ENCODE assay signal across 8 mouse cellular contexts in genomic region chr17:46253452-46254084, GRCm38 (mm10). TPM values are rescaled to one million over a fixed set of nuclear protein-coding genes. Genes with fewer than 3 reads are reported as not detected.
DNase-seq lines count a peak whose midpoint lies in the region; ATAC-seq lines count a peak whose summit lies in the region.

Lrrc73 (plus strand) TSS chr17:46253531.

- H3K36me3 ChIP-seq in intestine, embryonic 15.5 days, result peaks cover 39% of the 10 kb centered on the region

- peaks cover 18% of the 10 kb centered on the region for H3K27me3 ChIP-seq in intestine, embryonic 15.5 days (replicated peaks)

- ATAC-seq in intestine, embryonic 15.5 days, result peak; percentile 90

- H3K27ac ChIP-seq in intestine, embryonic 15.5 days, result no peak within 1 kb of the TSS

- peak within 1 kb of the TSS; percentile 55 for H3K9ac ChIP-seq in intestine, embryonic 15.5 days

- 2% methylated on average over 47 of the region's 48 CpGs for WGBS in intestine, embryonic 15.5 days

- DNase-seq in adrenal gland, adult 2 months, result peak; percentile 96
- peak; percentile 95 for DNase-seq in embryo, embryonic 11 days
- DNase-seq in gastrocnemius, postnatal 25 days, result peak; percentile 89
- DNase-seq in left cerebral cortex, postnatal 25 days (ENCODE audit: low spot score in 2 of 2), result peak; percentile 94 to 97
- peak; percentile 91 for DNase-seq in mesoderm, embryonic 11.5 days (ENCODE audit: low read depth, low spot score)
- DNase-seq in right cerebral cortex, postnatal 25 days, result peak; percentile 95
- DNase-seq in urinary bladder, postnatal 36 days (ENCODE audit: low spot score in 2 of 2), result peak; percentile 85 to 90

- H3K4me3 ChIP-seq in intestine, embryonic 15.5 days (replicated peaks), result peak within 1 kb of the TSS; percentile 64

- H3K4me1 ChIP-seq in intestine, embryonic 15.5 days (replicated peaks), result peaks cover 21% of the 10 kb centered on the region

- H3K4me2 ChIP-seq in intestine, embryonic 15.5 days (replicated peaks), result peak within 1 kb of the TSS; percentile 99

- no peaks in the 10 kb centered on the region for H3K9me3 ChIP-seq in intestine, embryonic 15.5 days

- intact Hi-C loops in left cerebral cortex, postnatal 25 days (cut with DNase I), result no loop called here

RNA-seq across cellular contexts. Expression of gene Lrrc73, which starts in this region (rescaled TPM):
- 1 to 10 TPM; 4.1 to 5.6 TPM for total RNA-seq in adrenal gland, adult 2 months (2021)
- polyA plus RNA-seq in adrenal gland, adult 2 months (2012; rRNA removed), result 13.8 and 15.5 TPM in 2 replicates
- total RNA-seq in gastrocnemius, postnatal 25 days (2021), result under 1 TPM; 0.33 to 0.35 TPM
- 0.46 and 0.69 TPM in 2 replicates for polyA plus RNA-seq in intestine, embryonic 15.5 days (2015; fragmentation: Nextera tagmentation; extraction: Ambion mirVana)
- 10 to 100 TPM; 72.9 to 79.7 TPM for total RNA-seq in left cerebral cortex, postnatal 25 days (2021)

Comparison
In these comparisons a context has a peak if more than half of its experiments do, and no peak if none do; other contexts are left out.
1. RNA of gene Lrrc73 (total RNA-seq): 72.9 to 79.7 TPM in left cerebral cortex, postnatal 25 days; 4.1 to 5.6 TPM in adrenal gland, adult 2 months and 0.33 to 0.35 TPM in gastrocnemius, postnatal 25 days; every median in the first group is over 10 times any median in the second.
2. Peak in DNase-seq in gastrocnemius, postnatal 25 days; RNA of the gene not detected or under 1 TPM.
3. Peak in ATAC-seq, H3K4me3 ChIP-seq, H3K9ac ChIP-seq and H3K4me2 ChIP-seq in intestine, embryonic 15.5 days; RNA of the gene not detected or under 1 TPM.
4. Peak in every context shown above with its lines, with median percentiles within 50 percentile points of each other: DNase-seq.